Mouse (Mus musculus) stomach, postnatal 0 days (tissue): ENCODE data around the gene Bace2. TPM values are rescaled to one million over a fixed set of nuclear protein-coding genes. Genes with fewer than 3 reads are reported as not detected.

Source experiments
- ATAC-seq: fragments of 200-750 bp; cut with Nextera tagmentation; 2 replicates; pipeline ENCODE4 v1.8.0; 2017; ENCODE audit not compliant: low FRiP score, low TSS enrichment
- DNase-seq: peaks from one replicate; pipeline ENCODE4 v3.0.0-alpha.2; 2016; ENCODE audit warnings: low spot score
- H3K27ac ChIP-seq: fragments of 300-500 bp; sonication (generic); replicated peaks from 2 replicates; pipeline ENCODE4 v1.5.1; 2014; ENCODE audit warnings: mild to moderate bottlenecking, control low read depth
- H3K27me3 ChIP-seq: fragments of 300-500 bp; sonication (generic); 2 replicates; pipeline ENCODE4 v1.6.1; 2014; ENCODE audit warnings: low read length; ENCODE audit not compliant: control insufficient read depth, insufficient read depth
- H3K36me3 ChIP-seq: fragments of 300-500 bp; sonication (generic); 2 replicates; pipeline ENCODE4 v1.6.1; 2014; ENCODE audit warnings: low read length, mixed read lengths; ENCODE audit not compliant: control insufficient read depth, insufficient read depth
- H3K4me1 ChIP-seq: fragments of 300-500 bp; sonication (generic); replicated peaks from 2 replicates; pipeline ENCODE4 v1.6.1; 2014; ENCODE audit warnings: antibody characterized with exemption; ENCODE audit not compliant: control insufficient read depth, insufficient read depth
- H3K4me2 ChIP-seq: fragments of 300-500 bp; sonication (generic); replicated peaks from 2 replicates; pipeline ENCODE4 v1.6.1; 2014; ENCODE audit warnings: low read depth, mild to moderate bottlenecking, control low read depth, moderate library complexity
- H3K4me3 ChIP-seq: fragments of 300-500 bp; sonication (generic); 2 replicates; pipeline ENCODE4 v1.5.1; 2014; ENCODE audit warnings: low read depth, low read length, control low read depth
- H3K9ac ChIP-seq: fragments of 300-500 bp; sonication (generic); 2 replicates; pipeline ENCODE4 v1.6.1; 2014; ENCODE audit warnings: mild to moderate bottlenecking, low read length, control low read depth, mixed read lengths
- H3K9me3 ChIP-seq: fragments of 300-500 bp; sonication (generic); 2 replicates; pipeline ENCODE4 v1.6.1; 2016; ENCODE audit warnings: low read length; ENCODE audit not compliant: control insufficient read depth
- CTCF ChIP-seq: IDR thresholded peaks from 2 replicates; pipeline ENCODE4 v1.5.1; 2016; ENCODE audit warnings: antibody characterized with exemption, low read depth, mild to moderate bottlenecking, moderate library complexity
- EP300 ChIP-seq: optimal IDR thresholded peaks from 2 replicates; pipeline ENCODE3; 2016; ENCODE audit warnings: antibody characterized with exemption
- WGBS: fragments of 180-500 bp; shearing (Covaris S2); extraction: QIAGEN DNeasy Blood & Tissue Kit; methylation state at CpG from one replicate; pipeline ENCODE4 v1.1.7; 2014; 5-methylcytosine and 5-hydroxymethylcytosine counted together
- polyA plus RNA-seq: library from polyadenylated mRNA; unstranded; fragments of >200 nt; fragmentation: Nextera tagmentation; extraction: Ambion mirVana; gene quantifications from 2 replicates; pipeline ENCODE4 v1.2.1, GENCODE M21; 2015

Bace2 gene
- polyA plus RNA-seq, 1 experiment from 2014 or later, result 205 TPM

DNA sequence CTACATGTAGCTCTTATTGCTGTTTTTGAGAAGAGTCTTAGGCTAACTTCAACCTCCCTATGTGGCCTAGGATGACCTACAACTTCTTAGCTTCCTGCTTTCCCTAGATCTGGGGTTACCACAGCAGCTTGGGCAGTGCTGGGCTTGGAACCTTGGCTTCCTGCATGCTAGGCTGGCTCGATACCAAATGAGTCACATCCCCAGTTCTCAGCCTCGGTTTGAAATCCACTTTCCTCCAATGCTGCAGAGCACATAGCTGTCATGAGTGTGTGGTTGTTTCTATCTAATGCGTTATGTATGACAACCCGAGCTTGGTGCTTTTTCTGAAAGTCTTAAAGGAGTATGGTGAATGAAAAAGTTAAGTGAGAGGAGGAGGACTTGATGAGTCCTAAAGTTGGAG, 74.8 kb downstream of the Bace2 start:
- Histone ChIP-seq H3K4me3 (no peak overlapping the region), H3K27me3 (no peaks in the 10 kb centered on the region), H3K36me3 (no peaks in the 10 kb centered on the region), H3K9ac (no peak overlapping the region), H3K9me3 (no peaks in the 10 kb centered on the region), H3K4me1 (no peaks in the 10 kb centered on the region), H3K4me2 (no peak overlapping the region), H3K27ac (no peak overlapping the region)
- WGBS, result 46% methylated on average over 4 of the region's 4 CpGs
- ATAC-seq, result no peak
- peak; percentile 24 for DNase-seq
- TF ChIP-seq EP300 (no peak), CTCF (no peak)

- no peaks in the 10 kb centered on the region for H3K9me3 ChIP-seq
- no peak overlapping the region for H3K4me2 ChIP-seq
- TF ChIP-seq EP300 (no peak), CTCF (no peak)
- 60% methylated on average over 2 of the region's 2 CpGs for WGBS
- DNase-seq (no peak), ATAC-seq (no peak)
- no peaks in the 10 kb centered on the region for H3K27me3 ChIP-seq
- no peaks in the 10 kb centered on the region for H3K4me1 ChIP-seq
- H3K36me3 ChIP-seq, result no peaks in the 10 kb centered on the region
- H3K4me3 ChIP-seq, result no peak overlapping the region
- H3K9ac ChIP-seq, result no peak overlapping the region
- H3K27ac ChIP-seq, result no peak overlapping the region
Observed at GRCm38 (mm10) chr16:97434206-97434605, 77.7 kb downstream of the Bace2 start.

- H3K4me2 ChIP-seq, result no peak overlapping the region
- WGBS, result 32% methylated on average over 1 of the region's 1 CpGs
- no peaks in the 10 kb centered on the region for H3K9me3 ChIP-seq
- DNase-seq, result no peak
- no peak overlapping the region for H3K27ac ChIP-seq
- no peaks in the 10 kb centered on the region for H3K36me3 ChIP-seq
- H3K4me1 ChIP-seq, result no peaks in the 10 kb centered on the region
- no peak for ATAC-seq
- H3K27me3 ChIP-seq, result no peaks in the 10 kb centered on the region
- TF ChIP-seq EP300 (no peak), CTCF (no peak)
- H3K4me3 ChIP-seq, result no peak overlapping the region
- no peak overlapping the region for H3K9ac ChIP-seq
Observed at GRCm38 (mm10) chr16:97437448-97438056, 81.0 kb downstream of the Bace2 start.

GRCm38 (mm10) chr16:97438191-97438590, 81.6 kb downstream of the Bace2 start:
- Histone ChIP-seq H3K4me2 (no peak overlapping the region), H3K9ac (no peak overlapping the region), H3K36me3 (no peaks in the 10 kb centered on the region), H3K27me3 (no peaks in the 10 kb centered on the region), H3K27ac (no peak overlapping the region), H3K4me3 (no peak overlapping the region), H3K9me3 (no peaks in the 10 kb centered on the region), H3K4me1 (no peaks in the 10 kb centered on the region)
- 76% methylated on average over 3 of the region's 3 CpGs for WGBS
- DNase-seq (no peak), ATAC-seq (no peak)
- TF ChIP-seq EP300, result no peak

DNA sequence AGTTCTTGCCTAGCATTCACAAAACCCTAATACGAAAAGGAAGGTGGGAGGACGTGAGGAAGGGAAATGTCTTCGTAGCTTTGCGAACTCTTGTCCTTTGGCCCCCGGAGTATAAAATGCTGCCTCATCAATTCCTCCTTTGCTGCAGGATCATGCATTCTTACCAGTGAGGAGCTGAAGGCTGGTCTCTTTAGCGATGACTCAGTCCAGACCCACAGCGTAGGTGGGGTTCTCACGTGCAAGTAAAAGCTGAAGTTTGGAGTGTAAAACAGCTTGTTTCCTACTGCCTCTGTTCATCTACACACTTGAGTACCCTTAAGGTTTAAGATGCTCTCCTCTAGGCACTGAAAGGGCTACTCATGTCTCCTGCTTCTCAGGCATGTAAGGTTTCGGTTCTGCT, 85.4 kb downstream of the Bace2 start:
- 71% methylated on average over 9 of the region's 9 CpGs for WGBS
- no peak overlapping the region for H3K27ac ChIP-seq

GRCm38 (mm10) chr16:97443670-97444263, 87.2 kb downstream of the Bace2 start:
- no peaks in the 10 kb centered on the region for H3K27me3 ChIP-seq
- H3K9me3 ChIP-seq, result no peaks in the 10 kb centered on the region
- peak; percentile 94 for TF ChIP-seq CTCF
- TF ChIP-seq EP300, result no peak
- no peaks in the 10 kb centered on the region for H3K4me1 ChIP-seq
- ATAC-seq (peak; percentile 76), DNase-seq (peak; percentile 54)
- no peak overlapping the region for H3K4me2 ChIP-seq
- H3K27ac ChIP-seq, result no peak overlapping the region
- H3K36me3 ChIP-seq, result no peaks in the 10 kb centered on the region
- no peak overlapping the region for H3K9ac ChIP-seq
- WGBS, result 48% methylated on average over 14 of the region's 14 CpGs
- H3K4me3 ChIP-seq, result no peak overlapping the region

More for the DNA sequence above, 85.4 kb downstream of the Bace2 start:
- no peaks in the 10 kb centered on the region for H3K9me3 ChIP-seq
- no peak for TF ChIP-seq CTCF
- TF ChIP-seq EP300, result no peak
- H3K4me2 ChIP-seq, result no peak overlapping the region
- no peaks in the 10 kb centered on the region for H3K36me3 ChIP-seq
- H3K9ac ChIP-seq, result no peak overlapping the region
- ATAC-seq (no peak), DNase-seq (no peak)
- no peaks in the 10 kb centered on the region for H3K27me3 ChIP-seq
- H3K4me3 ChIP-seq, result no peak overlapping the region
- H3K4me1 ChIP-seq, result no peaks in the 10 kb centered on the region
